Mouse (Mus musculus): Measurements from ENCODE around the gene Fxyd5.

The Fxyd5 gene

DNA sequence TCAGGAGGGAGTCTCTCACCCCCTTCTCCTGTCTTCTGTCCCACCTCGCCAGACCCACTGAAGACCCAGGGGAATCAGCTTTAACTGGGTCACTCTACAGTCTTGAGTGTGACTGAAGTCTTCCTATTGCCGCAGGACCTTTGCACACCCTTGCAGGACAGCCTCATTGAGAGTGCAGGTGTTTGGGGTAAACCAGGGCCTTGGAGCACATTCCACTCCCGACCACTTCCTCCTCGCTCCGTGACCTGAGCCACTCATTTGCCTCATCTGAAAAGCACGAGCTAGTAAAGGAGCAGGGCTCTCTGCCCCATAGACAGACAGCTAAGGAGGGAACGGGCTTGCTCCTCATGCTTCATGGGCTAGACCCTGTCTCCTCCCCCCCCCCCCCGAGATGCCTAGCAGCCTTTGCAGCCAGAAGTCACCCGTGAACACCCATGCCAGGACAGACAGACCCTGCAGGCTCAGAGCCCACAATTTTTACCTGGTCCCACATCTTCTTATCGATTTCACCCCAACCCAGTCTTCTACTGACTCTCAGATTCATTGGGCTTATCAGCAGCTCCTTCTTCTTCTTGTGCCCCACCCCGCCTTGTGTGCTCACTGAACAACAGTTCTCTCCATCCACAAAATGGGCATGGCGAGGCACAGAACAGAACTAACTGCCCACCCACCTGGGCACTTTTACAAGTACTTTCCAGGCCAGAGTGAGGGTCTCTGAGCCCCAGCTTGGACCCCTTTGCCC is 1.8 kb downstream of the Fxyd5 start:
- DNase-seq: no peak

- no peak for DNase-seq
Measured at GRCm38 (mm10) chr7:31039011-31039410, 3.3 kb downstream of the Fxyd5 start.

DNA sequence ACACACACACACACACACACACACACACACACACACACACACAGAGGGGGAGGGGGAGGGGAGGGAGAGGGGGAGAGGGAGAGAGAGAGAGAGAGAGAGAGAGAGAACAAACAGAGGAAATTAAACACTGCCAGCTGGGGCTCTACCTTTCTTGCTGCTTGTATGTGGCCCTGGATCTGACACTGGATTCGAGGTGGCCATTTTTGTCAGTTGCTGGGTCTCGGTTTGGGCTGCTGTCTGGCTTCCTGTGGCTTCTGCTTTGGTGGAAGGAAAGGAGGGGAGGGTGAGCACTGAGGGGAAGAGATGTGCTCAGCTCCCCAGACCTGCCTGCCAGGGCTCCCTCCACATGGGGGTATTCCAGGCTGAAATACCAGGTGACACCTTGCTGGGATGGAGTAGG is 4.6 kb downstream of the Fxyd5 start:
- no peak for DNase-seq

DNA sequence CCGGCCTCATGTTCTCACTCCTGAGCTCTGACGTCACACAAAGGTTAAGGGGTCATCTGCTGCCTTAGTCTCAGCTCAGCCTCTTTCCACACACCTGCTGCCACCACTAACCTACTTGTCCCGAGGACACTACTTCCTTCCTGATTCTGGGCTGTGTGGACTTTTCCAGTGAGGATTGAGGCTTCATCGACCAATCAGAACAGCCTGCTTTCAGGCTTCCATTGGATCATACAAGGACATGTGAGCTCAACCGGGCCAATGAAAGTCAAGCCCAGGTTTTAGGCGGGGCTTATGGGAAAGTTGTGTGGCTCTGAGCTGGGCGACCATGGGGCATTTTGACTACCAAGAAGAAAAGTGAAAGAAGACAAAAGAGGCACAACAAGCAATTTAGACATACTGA is 5.4 kb downstream of the Fxyd5 start:
- DNase-seq: no peak

- no peak for DNase-seq
Measured at GRCm38 (mm10) chr7:31035291-31035690, 7.0 kb downstream of the Fxyd5 start.

DNA sequence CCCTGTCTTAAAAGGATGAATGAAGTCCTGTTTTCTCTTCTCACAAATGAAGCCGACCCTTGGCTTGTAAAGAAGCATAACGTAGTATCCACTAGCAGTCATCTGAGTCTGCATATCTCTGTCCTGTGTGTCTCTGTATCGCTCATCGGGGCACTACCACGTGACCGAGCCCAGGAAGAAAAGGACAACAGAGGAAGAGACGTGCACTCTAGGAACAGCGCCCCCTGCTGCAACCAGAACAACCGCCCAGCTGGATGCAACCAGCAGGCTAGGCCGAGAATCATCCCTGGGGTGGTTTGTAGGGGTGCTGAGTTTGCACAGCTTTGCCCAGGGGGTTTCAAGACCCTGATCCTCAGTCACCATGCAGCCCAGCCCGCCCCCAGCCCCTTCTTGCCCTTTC is 7.5 kb downstream of the Fxyd5 start:
- DNase-seq: peak; percentile 54

DNA sequence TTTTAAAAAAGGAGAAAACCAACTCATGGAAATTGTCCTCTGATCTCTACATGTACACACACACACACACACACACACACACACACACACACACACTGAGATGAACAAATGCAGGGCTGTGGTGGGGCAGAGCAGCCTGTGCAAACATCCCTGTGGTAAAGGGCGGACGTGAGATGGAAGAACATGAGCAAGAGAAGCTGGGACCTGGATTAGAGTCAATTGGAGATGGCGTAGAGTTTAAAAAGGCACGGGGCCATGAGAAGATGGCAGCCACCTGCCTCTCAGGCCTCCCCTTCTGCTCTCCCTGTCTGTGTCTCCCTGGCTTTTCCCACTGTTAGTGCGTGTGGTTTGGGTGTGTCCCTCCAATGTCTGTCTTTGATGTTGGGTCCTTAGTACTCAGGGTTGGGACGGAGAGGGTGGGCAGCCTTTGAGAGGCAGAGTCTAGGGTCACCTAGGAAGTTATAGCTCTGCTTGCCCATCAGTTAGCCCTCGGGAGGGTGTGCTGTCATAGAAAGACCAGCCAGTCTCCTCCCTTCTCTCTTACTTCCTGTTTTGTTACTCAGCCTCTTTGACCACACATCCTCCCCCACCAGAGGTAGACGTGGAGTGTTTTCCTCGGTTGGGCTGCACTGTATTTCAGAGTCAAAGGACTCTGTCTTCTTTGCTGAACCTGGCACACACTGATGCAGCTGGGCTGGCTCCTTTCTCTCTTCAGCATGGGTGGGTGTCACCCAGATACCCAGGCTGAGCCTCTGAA is 8.7 kb downstream of the Fxyd5 start:
- DNase-seq: no peak

DNA sequence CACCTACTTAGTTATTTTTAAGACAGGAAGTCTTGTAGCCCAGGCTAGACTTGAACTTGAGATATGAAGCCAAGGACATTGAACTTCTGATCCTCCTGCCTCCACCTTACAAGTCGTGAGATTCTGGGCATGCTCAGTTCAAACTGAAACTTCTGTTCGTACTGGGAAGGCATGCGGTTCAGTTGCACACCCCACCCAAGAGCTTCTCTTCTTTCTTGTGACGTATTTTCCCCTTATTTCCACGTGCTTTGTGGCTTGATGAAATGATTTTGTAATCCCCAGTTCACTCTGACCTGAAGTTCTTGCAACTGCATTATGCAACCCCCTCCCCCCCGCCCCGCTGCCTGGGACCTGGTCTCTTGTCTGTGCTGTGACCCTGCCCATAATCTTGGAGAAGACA is 10.6 kb downstream of the Fxyd5 start:
- no peak for DNase-seq

DNA sequence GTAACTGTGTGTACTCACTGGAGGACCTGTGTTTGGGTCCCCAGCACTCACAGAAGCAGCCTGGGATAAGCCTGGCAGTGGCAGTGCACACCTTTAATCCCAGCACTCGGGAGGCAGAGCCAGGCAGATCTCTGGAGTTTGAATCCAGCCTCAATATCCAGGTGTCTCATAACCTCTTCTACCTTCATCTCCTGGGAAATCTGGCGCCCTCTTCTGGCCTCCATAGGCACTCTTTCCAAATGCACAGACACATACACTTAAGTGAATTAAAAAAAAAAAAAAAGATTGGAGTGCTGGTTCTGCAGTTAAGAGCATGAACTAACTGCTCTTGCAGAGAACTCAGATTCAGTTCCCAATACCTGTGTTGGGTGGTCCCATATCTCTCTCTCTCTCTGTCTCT is 11.6 kb downstream of the Fxyd5 start:
- no peak for DNase-seq

GRCm38 (mm10) chr7:31028609-31029008 is 13.7 kb downstream of the Fxyd5 start:
- DNase-seq: no peak

DNA sequence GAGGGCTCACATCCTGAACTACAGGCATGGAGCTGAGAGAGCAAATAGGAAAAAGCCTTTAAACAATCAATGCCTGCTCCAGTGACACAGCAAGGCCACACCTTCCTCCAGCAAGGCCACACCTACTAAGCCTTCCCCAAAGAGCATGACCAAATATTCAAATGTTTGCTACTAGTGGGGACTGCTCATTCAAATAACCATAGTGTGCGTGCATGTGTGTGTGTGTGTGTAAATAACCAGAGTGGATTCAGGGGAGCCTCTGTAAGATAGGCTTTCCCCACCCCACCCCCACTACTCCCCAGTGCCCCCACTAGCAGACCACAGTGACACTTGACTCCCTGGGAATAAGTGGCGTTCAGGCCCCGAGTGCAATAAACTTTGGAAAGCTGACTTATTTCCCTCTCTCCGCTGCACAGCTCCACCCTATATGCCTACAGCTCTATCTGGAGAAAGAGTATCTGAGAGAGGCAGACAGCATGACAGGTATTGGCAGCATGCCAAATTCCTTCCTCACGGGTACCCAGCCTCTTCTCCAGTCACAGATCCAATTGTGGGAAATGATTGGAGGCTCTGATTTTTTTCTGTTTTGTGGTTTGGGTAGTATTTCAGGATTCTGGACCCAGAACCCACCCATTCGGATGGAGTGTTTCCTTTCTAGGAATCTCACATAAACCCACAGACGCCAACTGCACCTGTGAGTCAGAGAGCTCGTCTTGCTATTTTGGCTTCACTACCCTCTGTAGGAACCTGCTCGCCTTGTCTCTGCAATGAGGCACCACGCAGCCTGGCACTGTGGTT is 25.0 kb downstream of the Fxyd5 start:
- DNase-seq: no peak

DNA sequence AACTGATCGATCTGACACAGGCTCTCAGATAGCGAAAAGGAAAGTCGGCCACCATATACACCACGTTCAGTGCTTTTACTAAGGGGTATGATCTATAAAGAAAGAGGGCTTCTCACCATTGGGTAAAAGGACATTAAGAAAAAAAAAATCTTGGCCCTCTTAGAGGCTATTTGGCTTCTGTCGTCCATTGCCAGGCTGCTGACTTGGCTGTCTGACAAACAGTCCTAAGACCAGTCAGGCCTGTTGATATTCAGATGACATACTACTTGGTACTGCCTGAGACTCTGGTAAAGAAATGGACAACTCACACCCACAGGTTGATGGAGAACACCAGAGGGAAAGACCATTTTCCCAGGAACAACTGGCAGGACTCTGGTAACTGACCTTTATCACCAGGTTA is 29.3 kb downstream of the Fxyd5 start:
- DNase-seq: no peak

DNA sequence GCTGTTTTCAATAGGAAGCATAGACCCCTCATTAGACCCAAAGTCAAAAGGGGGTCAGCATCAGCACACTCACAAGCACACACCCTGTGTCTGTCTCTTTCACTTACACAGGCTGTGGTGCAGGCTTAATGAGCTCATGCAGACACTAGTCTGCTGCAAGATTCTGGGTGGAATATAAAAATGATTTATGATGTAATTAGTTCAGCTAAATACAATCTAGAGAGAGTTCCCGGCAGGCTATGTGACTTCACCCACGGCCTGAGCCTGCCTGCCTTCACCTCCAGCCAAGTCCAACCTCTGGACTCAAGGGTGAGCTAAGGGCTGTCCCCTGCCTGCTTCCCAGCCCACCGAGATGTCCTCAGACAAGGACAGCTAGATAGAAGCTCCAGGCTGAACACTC is 33.4 kb downstream of the Fxyd5 start:
- DNase-seq: no peak

GRCm38 (mm10) chr7:31008175-31008574 is 34.1 kb downstream of the Fxyd5 start:
- DNase-seq: peak; percentile 17

GRCm38 (mm10) chr7:31007775-31008174 is 34.5 kb downstream of the Fxyd5 start:
- no peak for DNase-seq

DNA sequence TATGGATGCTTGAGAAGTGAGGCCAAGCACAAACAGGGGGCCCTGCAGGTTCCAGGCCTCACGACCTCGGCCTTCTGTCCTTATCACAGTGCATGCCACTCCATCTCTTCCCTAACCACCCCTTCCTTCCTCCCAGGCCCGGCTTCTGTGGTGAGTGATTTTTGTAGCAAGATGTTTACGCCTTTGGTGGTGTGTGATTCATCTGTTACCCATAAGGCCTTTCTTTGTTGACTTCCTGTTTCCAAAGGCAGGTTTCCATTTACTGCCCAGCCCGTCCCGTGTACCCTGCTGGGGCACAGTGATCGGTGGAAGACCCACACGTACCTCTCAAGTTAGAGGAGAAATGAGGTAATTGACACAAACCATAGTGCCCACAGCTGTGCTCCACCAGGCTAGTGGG is 39.6 kb downstream of the Fxyd5 start:
- peak; percentile 36 for DNase-seq

DNA sequence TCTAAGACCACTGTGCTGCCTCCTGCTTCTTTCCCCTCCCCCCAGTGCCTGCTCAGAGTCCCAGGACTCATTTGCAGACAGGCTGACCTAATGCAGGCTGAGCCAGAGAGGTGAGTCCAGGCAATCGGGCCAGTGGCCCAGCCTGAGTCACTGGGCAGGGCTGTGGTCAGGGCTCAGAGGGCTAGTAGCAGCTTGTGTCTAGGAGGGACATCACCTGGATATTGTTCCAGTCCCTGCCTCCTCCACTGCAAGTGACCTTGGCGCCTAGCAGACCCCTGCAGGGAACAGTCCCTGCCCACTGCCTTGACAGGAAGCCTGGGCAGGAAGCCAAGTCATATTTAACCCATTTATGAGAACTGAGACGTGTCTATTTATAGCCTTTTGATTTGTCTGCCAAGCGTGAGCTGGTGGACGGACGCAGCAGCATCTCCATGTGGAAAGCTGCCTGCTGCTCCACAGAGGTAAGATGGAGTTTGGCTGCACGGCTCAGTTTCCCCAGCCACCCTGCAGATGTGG is 41.7 kb downstream of the Fxyd5 start:
- DNase-seq: peak; percentile 44

GRCm38 (mm10) chr7:30996491-30996890 is 45.8 kb downstream of the Fxyd5 start:
- DNase-seq: no peak

GRCm38 (mm10) chr7:30993986-30994385 is 48.3 kb downstream of the Fxyd5 start:
- no peak for DNase-seq

GRCm38 (mm10) chr7:30992148-30992547 is 50.1 kb downstream of the Fxyd5 start:
- DNase-seq: no peak

DNA sequence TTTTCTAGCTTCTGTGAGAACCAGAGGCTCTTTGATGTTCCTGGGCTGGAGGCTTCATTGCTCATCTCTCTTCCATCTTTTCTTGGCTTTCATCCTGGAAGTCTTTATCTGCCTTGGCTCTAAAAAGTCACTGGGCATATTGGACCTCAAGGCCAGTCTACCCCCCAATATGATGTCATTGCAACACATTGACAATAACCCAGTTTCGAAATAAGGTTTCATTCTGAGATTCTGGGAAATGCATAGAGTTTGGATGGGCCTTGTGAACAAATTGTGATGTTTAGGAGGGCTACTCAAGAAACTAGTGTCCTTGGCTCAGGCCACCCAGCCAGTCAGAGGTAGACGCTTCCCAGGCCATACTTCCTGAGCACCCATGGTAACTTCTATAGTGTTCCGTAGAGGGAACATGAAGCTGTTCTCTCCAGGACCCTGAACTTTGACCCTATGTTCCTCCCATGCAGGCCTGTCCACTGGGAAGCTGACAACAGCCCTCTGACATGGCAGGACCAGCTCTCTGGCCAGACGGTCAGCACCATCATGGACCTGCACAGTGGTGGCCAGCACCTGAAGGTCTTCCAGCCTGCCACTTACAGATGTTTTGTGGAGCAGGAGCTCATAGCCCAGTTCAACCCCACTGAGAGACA is 53.6 kb downstream of the Fxyd5 start:
- DNase-seq: no peak

- no peak for DNase-seq
Measured at GRCm38 (mm10) chr7:30985357-30985756, 56.9 kb downstream of the Fxyd5 start.
